Mouse (Mus musculus) layer of hippocampus, adult 11-12 months (tissue): ENCODE data around the gene Rbpj.

Experiments
- DNase-seq: peaks from one replicate; pipeline ENCODE4 v3.0.0; 2022; ENCODE audit warnings: low spot score

The Rbpj gene

DNA sequence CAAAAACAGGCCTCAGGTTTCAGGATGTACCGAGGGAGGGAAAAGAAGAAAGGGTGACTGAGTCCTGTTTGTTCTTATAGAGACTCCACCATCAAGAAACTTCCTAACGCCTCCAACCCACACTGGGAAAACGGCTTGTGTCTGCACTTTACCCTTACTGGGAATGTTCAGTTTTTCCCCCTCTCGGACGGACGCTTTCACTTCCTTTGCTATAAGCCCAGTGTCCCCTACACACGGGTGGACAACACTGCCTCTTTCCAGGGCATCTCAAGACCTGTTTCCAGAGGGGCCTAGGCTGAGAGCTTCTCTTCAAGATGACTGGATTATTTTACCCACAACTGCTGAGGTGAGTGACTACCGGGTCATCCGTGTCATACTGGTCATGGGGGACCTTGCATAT lies at the start of gene Rbpj:
Gene Rbpj (plus strand): TSS at position 270 of the 400 bp plus-strand sequence.
- DNase-seq, result no peak

DNA sequence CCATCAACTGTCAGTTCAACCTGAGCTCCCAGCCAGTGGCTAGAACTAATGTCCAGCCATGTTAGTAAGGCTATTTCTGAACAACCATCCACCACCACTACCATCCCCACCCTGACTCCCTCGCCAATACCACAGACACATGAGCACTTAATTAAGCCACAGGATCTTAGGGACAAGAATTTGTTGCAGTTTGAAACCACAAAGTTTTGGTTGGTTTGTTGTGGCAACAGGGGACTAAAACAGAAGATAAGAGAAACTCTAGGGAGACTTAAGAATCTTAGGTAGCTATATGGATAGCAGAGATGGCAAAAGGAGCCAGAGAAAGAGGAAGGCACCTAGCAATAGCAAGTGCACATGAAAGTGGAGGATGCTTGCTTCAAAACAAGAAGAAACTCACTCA lies 45.2 kb upstream of the Rbpj start:
- DNase-seq, result no peak

- no peak for DNase-seq
These were observed 44.7 kb upstream of the Rbpj start for GRCm38 (mm10) chr5:53421291-53421690.

DNA sequence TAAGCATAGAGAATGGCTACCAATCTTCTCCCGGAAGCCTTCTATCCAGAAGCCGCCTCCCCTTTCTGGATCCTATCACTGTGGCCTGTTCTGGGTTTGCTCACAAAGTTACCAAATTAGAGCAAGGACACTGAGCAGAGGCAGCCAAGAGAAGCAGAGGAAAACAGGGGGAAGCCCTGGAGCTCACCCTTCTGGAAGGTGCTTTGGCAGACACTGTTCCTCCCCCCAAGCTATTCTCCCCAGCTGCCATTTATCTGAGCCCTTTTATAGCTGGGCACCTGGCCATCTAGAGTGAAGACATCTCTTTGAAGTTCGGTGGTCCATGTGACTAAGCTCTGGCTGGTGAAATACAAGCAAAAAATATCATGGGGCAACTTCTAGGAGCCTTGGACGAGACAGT lies 38.5 kb upstream of the Rbpj start:
- DNase-seq, result no peak

DNA sequence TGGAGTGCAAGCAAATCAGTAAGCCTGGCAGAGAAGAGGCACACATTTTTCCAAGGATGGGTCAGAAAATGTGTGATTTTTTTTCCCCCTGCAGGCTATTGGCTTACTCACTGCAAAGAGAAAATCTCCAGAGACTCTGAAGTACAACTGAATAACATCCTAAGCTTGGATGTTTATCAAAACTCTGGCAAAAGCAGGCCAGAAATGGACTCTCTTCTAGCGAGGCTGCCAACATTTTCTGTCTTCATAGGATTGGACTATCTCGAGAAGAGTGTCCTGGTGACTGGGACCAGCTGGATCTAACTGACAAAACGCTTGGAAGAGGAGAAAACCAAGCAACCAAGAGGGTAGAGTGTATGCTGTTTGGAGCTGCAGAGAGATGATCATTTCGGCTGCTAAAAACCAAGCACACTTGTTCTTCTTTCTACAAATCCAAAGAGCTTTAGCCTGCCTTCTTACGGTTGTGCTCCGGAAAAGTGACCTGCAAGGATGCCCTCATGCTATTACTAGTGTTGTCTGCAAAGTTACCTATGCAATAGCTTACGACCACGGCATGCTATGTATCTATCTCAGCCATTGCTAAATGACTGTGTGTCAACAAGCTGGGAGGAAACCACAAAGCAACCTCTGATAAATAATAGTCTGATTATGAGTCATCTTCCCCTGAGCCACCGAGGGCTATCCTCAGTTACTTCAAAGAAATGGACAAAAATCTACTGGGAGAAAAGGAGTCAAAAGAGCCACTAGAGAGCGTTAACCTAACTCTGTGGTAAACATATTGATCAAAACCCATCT lies 36.1 kb upstream of the Rbpj start:
- no peak for DNase-seq

DNA sequence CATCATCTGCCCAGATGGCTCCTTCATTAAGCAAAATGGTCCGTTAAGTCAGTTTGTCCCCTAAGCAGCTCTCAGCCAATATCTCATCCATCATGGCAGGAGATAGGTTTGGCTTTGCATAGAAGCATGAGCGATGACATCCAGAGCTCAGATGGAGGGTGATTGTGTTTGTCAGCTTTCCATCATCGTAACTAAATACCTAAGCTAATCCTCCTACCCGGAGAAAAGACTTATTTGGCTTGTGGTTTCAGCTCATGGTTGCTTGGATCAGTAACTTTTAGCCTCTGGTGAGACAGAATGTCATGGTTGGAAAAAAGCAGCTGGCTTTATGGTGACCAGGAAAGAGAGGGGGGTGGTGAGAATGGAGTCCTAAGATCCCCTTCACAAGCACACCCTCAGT lies 33.5 kb upstream of the Rbpj start:
- DNase-seq, result no peak

DNA sequence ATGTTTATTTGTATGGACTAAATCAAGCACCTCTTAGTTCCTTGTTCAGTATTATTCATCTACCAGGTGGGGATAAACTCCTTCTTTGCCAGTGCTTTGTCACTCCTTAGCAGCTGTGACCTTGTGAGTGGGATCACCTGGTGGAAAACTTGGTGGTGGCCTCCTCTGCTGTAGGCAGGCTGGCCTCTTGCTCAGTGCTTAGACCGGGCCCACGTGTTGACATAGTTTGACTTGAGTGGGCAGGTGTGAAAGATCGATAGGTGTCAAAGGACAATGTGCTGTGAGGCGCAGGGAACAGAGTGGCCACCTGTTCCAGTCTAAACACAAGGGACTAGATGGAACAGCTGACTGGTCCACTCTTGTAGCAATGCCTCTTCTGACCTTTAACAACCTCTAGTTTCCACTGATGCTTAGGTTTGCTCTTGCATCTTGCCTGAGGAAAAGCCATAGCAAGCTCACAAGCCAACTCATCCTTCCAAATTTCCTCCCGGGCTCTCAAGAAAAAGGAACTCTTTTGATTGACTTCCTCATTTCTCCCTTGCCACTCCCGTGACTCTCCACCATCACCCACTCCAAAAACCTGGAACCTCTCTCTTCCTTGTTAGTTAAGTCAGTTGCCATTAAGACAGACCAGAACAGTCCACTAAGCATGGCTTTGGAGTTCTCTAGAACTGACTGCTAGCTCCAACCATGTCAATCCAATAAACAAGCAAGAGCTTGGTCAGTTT lies 28.9 kb upstream of the Rbpj start:
- DNase-seq, result no peak

DNA sequence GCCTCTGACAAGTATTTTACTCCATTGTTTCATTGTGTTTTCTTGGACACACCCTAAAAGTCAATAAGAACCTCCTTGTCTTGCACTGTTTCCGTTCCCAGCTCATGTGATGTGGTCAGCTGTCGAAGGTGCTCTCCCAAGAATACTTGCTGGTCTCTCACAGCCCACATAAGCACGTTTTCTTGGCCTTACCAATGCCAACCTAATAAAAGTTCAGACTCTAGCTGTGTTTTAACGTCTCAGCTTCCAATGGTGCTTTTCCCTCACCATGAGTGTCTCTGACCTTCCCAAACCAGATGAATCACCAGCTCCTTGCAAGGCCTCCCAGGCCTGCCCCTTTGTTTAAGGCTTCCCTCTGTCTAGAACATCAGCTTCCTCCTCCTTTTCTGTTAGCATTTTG lies 28.2 kb upstream of the Rbpj start:
- DNase-seq, result no peak

GRCm38 (mm10) chr5:53438268-53438667 lies 27.7 kb upstream of the Rbpj start:
- DNase-seq, result no peak

DNA sequence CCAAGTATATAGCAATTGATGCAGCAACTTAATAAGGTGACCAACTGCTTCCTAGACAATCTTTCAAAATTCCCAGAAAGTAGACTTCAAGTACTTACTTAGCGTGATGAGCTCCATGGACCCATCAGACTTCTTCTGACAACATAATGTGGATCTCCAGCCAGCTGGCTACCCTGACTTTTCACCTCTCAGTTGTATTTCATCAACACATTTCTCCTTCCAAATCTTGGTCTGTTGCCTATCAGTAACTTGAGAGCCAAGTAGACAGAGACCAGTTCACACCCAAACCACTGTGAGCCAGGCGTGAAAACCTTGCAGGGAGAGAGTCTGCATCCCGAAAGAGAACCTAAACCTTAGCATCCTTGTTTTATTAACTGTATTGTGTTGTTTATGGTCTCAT lies 26.3 kb upstream of the Rbpj start:
- no peak for DNase-seq

DNA sequence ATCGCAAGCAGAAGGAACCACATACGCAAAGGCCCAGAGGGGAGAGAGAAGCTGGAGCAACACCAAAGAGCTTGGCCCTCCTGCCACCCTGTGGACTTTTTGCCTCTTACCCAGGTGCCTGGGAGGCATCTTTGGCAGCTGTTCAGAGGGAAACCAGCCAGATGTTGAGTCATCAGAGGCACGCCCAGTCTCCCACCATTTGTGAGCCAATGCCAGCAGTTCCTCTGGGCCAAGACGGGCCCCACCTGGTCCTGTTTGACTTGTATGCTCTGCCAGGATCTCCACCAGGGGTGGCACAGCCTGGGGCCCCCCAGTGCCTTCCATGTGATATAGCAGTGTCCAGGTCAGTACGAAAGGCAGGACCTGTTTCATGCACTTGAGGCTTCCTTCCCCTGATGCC lies 21.9 kb upstream of the Rbpj start:
- DNase-seq, result no peak

GRCm38 (mm10) chr5:53450945-53451344 lies 15.0 kb upstream of the Rbpj start:
- peak; percentile 21 for DNase-seq

DNA sequence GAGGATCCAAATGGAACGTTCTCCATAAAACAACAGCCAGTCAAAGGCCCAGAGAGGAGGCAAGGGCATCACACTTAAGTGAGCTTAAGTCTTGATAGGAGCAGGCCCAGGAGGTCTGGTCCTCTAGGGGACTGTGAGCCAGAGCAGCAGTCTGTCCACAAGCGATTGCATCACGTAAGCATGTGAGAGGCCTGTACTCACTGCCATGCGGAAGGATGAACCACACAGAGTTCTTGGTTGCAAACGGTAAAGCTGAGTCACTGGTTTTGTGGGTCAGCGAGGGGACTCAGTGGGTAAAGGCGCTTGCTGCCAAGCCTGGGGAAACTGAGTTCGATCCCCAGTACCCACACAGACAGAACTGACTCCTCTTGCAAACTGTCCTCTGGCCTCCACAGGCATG lies 14.1 kb upstream of the Rbpj start:
- DNase-seq, result peak; percentile 36

- DNase-seq, result no peak
These were observed 13.0 kb upstream of the Rbpj start for GRCm38 (mm10) chr5:53452920-53453319.

DNA sequence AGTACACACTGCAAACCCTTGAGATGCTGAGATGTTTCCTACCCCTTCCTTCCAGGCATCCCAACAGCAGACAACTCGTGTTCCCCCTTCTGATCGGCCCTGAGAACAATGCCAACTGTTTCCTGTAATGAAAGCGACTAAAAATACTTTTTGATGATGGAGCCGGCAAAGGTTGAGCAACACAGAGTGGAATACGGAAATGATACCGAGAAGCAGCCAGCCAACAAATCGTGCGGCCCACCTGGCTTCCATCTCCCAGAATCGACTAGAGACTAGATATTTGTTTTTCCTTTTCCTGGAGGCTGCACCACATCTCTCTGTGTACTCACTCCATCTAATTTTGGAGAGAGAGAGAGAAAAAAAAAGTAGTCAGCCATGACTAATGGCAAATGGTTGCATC lies 11.2 kb upstream of the Rbpj start:
- peak; percentile 52 for DNase-seq

DNA sequence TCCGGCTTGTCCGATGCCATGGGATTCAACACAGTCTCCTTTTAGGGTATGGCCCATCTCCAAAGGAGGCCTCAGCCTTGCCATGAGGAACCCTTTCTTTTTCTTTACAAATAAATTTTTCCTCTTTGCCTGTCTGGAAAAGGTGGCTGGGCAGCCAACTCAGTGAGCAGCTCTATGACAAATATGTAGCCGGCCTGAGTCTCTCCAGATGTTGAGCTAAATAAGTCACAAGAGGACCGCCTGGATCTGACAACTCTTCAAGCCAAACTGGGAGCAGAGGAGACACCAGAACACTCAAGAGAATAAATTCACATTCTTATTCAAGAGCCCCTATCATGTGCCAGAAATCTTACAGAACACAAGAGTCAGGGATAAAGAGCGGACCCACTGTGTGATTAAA lies 10.5 kb upstream of the Rbpj start:
- no peak for DNase-seq

- DNase-seq, result no peak
These were observed 5.8 kb upstream of the Rbpj start for GRCm38 (mm10) chr5:53460196-53460595.

- DNase-seq, result no peak
These were observed 2.6 kb upstream of the Rbpj start for GRCm38 (mm10) chr5:53463098-53464018.

- no peak for DNase-seq
These were observed 726 bp downstream of the Rbpj start for GRCm38 (mm10) chr5:53466422-53467333.

DNA sequence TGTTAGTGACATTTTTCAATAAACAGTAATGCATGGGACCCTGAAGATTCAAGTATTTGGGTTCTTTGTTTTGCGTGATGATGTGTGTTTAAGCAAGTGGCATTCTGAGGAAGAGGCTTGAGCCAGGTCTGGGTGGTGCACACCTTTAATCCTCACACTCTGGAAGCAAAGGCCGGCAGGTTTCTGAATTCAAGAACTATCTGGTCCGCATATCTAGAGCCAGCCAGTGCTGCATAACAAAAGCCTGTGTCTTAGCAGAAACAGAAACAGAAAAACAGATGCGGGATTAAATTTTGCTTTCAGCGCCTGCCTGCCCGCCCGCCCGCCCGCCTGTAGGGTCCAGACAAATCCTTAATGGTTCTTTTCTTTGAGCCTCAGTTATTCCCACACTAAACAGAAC lies 1.6 kb downstream of the Rbpj start:
- no peak for DNase-seq

DNA sequence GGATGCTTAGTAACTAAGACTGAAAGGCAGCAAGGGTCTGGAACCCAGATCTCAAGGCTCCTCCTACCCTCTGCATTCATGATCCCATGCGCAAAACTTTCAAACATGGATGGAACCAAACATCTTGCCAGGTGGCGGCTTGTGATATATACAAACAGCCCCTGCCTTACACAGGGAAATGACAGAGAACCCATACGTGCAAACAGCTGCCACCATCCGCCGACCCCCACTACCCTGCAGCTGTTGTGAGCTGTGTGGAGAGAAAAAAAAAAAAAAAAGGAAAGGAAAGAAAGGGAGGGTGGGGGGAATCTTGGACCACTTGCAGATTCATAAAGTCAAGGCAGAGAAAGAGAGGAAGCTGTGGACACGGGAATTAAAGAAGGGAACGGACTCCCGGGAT lies 2.4 kb downstream of the Rbpj start:
- no peak for DNase-seq
